In the genomic region with DNA sequence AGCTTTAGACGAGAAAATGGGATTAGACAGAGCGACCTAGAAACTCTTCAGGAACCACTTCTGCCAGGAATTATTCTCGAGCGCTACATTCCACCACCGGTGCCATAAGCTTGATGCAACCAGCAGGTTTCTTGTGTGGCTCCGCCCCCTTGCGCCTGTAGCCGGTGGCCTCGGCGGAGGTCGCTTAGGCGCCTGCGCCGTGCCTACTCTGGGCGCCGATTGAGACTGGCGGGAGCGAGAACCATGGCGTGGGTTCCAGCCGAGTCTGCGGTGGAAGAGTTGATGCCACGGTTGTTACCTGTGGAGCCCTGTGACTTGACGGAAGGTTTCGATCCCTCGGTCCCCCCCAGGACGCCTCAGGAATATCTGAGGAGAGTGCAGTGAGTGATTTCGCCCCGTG, we compare ENCODE assay signal across 1 mouse cellular context.
TF ChIP-seq lines count a peak whose summit lies in the region.

Gemin2 (plus strand) TSS at position 160 of the 400 bp plus-strand sequence.

TF ChIP-seq in CH12.LX, 34 proteins besides CTCF, POLR2A, EP300 and RAD21 (continued from another document):
- TF ChIP-seq BHLHE40 (IDR thresholded peaks at IDR 0.05; ENCODE audit: low read depth, low read length) (no peak), NELFE (IDR thresholded peaks at IDR 0.05; ENCODE audit: low read depth, low read length) (peak; percentile 98), ZC3H11A (IDR thresholded peaks at IDR 0.05; ENCODE audit: low read depth, low read length) (no peak), HCFC1 (IDR thresholded peaks at IDR 0.05; ENCODE audit: low read depth, low read length) (peak; percentile 83), E2F4 (IDR thresholded peaks at IDR 0.05; ENCODE audit: insufficient replicate concordance, low read depth, low read length) (peak; percentile 81; the same call in 1 of the 2 replicates), USF1 (IDR thresholded peaks at IDR 0.05; ENCODE audit: low read depth, low read length) (no peak), POLR2AphosphoS2 (IDR thresholded peaks at IDR 0.05; ENCODE audit: low read depth, low read length) (peak; percentile 90), JUN (IDR thresholded peaks at IDR 0.05; ENCODE audit: insufficient read depth, low read depth, low read length) (no peak), SIN3A (IDR thresholded peaks at IDR 0.05; ENCODE audit: low read length) (peak; percentile 89), PAX5 (IDR thresholded peaks at IDR 0.05; ENCODE audit: low read length) (no peak), MAFK (IDR thresholded peaks at IDR 0.05; ENCODE audit: insufficient replicate concordance, low read length) (no peak), CHD2 (IDR thresholded peaks at IDR 0.05; ENCODE audit: low read length) (no peak)
